Mouse (Mus musculus) limb, embryonic 14.5 days (tissue): Measurements from ENCODE around the gene Slc5a2. TPM values are rescaled to one million over a fixed set of nuclear protein-coding genes. Genes with fewer than 3 reads are reported as not detected.

Experiments
- ATAC-seq: fragments of 200-750 bp; cut with Nextera tagmentation; 2 replicates; pipeline ENCODE4 v1.8.0; 2017; ENCODE audit warnings: low read depth, moderate number of reproducible peaks, moderate TSS enrichment; ENCODE audit not compliant: low FRiP score
- DNase-seq: peaks from one replicate; pipeline ENCODE4 v3.0.0-alpha.2; 2015; ENCODE audit warnings: low spot score
- H3K27ac ChIP-seq: fragments of 300-500 bp; sonication (generic); replicated peaks from 2 replicates; pipeline ENCODE4 v1.5.1; 2014; ENCODE audit warnings: low read depth, mild to moderate bottlenecking, low read length, moderate library complexity, mixed read lengths
- H3K27me3 ChIP-seq: fragments of 300-500 bp; sonication (generic); 2 replicates; pipeline ENCODE4 v1.6.1; 2014; ENCODE audit warnings: low read length, mixed read lengths; ENCODE audit not compliant: control insufficient read depth, insufficient read depth
- H3K36me3 ChIP-seq: fragments of 300-500 bp; sonication (generic); 2 replicates; pipeline ENCODE4 v1.6.1; 2014; ENCODE audit warnings: mild to moderate bottlenecking, low read length, moderate library complexity, mixed read lengths; ENCODE audit not compliant: control insufficient read depth, insufficient read depth
- H3K4me1 ChIP-seq: fragments of 300-500 bp; sonication (generic); 2 replicates; pipeline ENCODE4 v1.6.1; 2014; ENCODE audit warnings: antibody characterized with exemption, low read length, mixed read lengths; ENCODE audit not compliant: control insufficient read depth, insufficient read depth
- H3K4me2 ChIP-seq: fragments of 300-500 bp; sonication (generic); replicated peaks from 2 replicates; pipeline ENCODE4 v1.6.1; 2014; ENCODE audit warnings: low read depth, mild to moderate bottlenecking, low read length, moderate library complexity; ENCODE audit not compliant: severe bottlenecking
- H3K4me3 ChIP-seq: fragments of 300-500 bp; sonication (generic); replicated peaks from 2 replicates; pipeline ENCODE4 v1.5.1; 2014; ENCODE audit warnings: low read length
- H3K9ac ChIP-seq: fragments of 300-500 bp; sonication (generic); 2 replicates; pipeline ENCODE4 v1.6.1; 2014; ENCODE audit warnings: mild to moderate bottlenecking, low read depth, low read length, moderate library complexity; ENCODE audit not compliant: severe bottlenecking
- H3K9me3 ChIP-seq: fragments of 300-500 bp; sonication (generic); 2 replicates; pipeline ENCODE4 v1.6.1; 2016; ENCODE audit warnings: low read length; ENCODE audit not compliant: control insufficient read depth
- POLR2A ChIP-seq: fragments of 200-500 bp; IDR thresholded peaks from 2 replicates; pipeline ENCODE4 v1.8.0; 2012; ENCODE audit warnings: inconsistent platforms, mild to moderate bottlenecking, moderate library complexity, borderline replicate concordance; ENCODE audit not compliant: insufficient read depth, insufficient read length; ENCODE audit errors: extremely low read depth
- WGBS: fragments of 180-500 bp; shearing (Covaris S2); extraction: QIAGEN DNeasy Blood & Tissue Kit; methylation state at CpG from one replicate; pipeline ENCODE4 v1.1.7; 2014; 5-methylcytosine and 5-hydroxymethylcytosine counted together
- microRNA-seq: library from miRNA; unstranded; fragments of <30 nt; microRNA quantifications from one replicate; pipeline ENCODE4, GENCODE M21; 2016
- polyA plus RNA-seq, 2 experiments: library from polyadenylated mRNA; depleted of rRNA in 1 of 2; stranded (reverse) in 1 of 2; unstranded in 1 of 2; fragments of >200 nt; fragmentation: Nextera tagmentation in 1 of 2; extraction: Ambion mirVana in 1 of 2; gene quantifications; 2 replicates each; pipeline versions ENCODE4 v1.2.1 to v1.2.3; 2012 to 2014

Gene Slc5a2
- polyA plus RNA-seq, 2 experiments = 0.04 TPM; not detected in 1

- ATAC-seq (no peak), DNase-seq (no peak)
- Histone ChIP-seq H3K9me3 (no peaks in the 10 kb centered on the region), H3K27me3 (no peaks in the 10 kb centered on the region), H3K4me1 (no peaks in the 10 kb centered on the region), H3K36me3 (no peaks in the 10 kb centered on the region), H3K9ac (no peak overlapping the region), H3K4me3 (no peak overlapping the region), H3K27ac (no peak overlapping the region), H3K4me2 (no peak overlapping the region)
- no peak for TF ChIP-seq POLR2A
- 79% methylated on average over 2 of the region's 2 CpGs for WGBS
Observed at GRCm38 (mm10) chr7:128313601-128314000, 48.1 kb downstream of the Slc5a2 start.

- Histone ChIP-seq H3K27ac (no peak overlapping the region), H3K9me3 (no peaks in the 10 kb centered on the region), H3K9ac (no peak overlapping the region), H3K4me1 (no peaks in the 10 kb centered on the region), H3K36me3 (no peaks in the 10 kb centered on the region), H3K27me3 (no peaks in the 10 kb centered on the region), H3K4me3 (no peak overlapping the region), H3K4me2 (no peak overlapping the region)
- DNase-seq = no peak
- WGBS = 73% methylated on average over 7 of the region's 7 CpGs
- no peak for TF ChIP-seq POLR2A
- ATAC-seq = no peak
Observed at GRCm38 (mm10) chr7:128314491-128314890, 49.0 kb downstream of the Slc5a2 start.

- WGBS = 60% methylated on average over 4 of the region's 4 CpGs
- no peak for TF ChIP-seq POLR2A
Observed at GRCm38 (mm10) chr7:128317011-128317410, 51.6 kb downstream of the Slc5a2 start.

GRCm38 (mm10) chr7:128319140-128319539 is 53.7 kb downstream of the Slc5a2 start:
- no peaks in the 10 kb centered on the region for H3K36me3 ChIP-seq
- DNase-seq (no peak), ATAC-seq (no peak)
- no peak overlapping the region for H3K4me2 ChIP-seq
- no peaks in the 10 kb centered on the region for H3K9me3 ChIP-seq
- peaks cover 3% of the 10 kb centered on the region; the same call in 1 of the 2 replicates for H3K4me1 ChIP-seq
- H3K4me3 ChIP-seq = no peak overlapping the region
- H3K9ac ChIP-seq = no peak overlapping the region
- H3K27ac ChIP-seq = no peak overlapping the region
- H3K27me3 ChIP-seq = no peaks in the 10 kb centered on the region
- TF ChIP-seq POLR2A = no peak
- 83% methylated on average over 7 of the region's 7 CpGs for whole genome bisulfite sequencing

More at GRCm38 (mm10) chr7:128317011-128317410, 51.6 kb downstream of the Slc5a2 start:
- Histone ChIP-seq H3K4me3 (no peak overlapping the region), H3K36me3 (no peaks in the 10 kb centered on the region), H3K27me3 (no peaks in the 10 kb centered on the region), H3K9ac (no peak overlapping the region), H3K4me1 (peaks cover 3% of the 10 kb centered on the region; the same call in 1 of the 2 replicates), H3K27ac (no peak overlapping the region), H3K9me3 (no peaks in the 10 kb centered on the region), H3K4me2 (no peak overlapping the region)
- DNase-seq (no peak), ATAC-seq (no peak)

- ATAC-seq (no peak), DNase-seq (no peak)
- TF ChIP-seq POLR2A = no peak
- 77% methylated on average over 2 of the region's 2 CpGs for WGBS
- no peaks in the 10 kb centered on the region for H3K9me3 ChIP-seq
- H3K4me1 ChIP-seq = peaks cover 3% of the 10 kb centered on the region; the same call in 1 of the 2 replicates
- H3K36me3 ChIP-seq = no peaks in the 10 kb centered on the region
- H3K27ac ChIP-seq = no peak overlapping the region
- H3K27me3 ChIP-seq = no peaks in the 10 kb centered on the region
- no peak overlapping the region for H3K4me3 ChIP-seq
- H3K9ac ChIP-seq = no peak overlapping the region
- no peak overlapping the region for H3K4me2 ChIP-seq
Observed at GRCm38 (mm10) chr7:128320219-128320816, 54.9 kb downstream of the Slc5a2 start.

- ATAC-seq = 0 out of 2 replicates have a peak, but pooled peaks have one; percentile 23
- DNase-seq = peak; percentile 29
- no peaks in the 10 kb centered on the region for H3K27me3 ChIP-seq
- peaks cover 3% of the 10 kb centered on the region; the same call in 1 of the 2 replicates for H3K4me1 ChIP-seq
- WGBS = 38% methylated on average over 7 of the region's 7 CpGs
- no peak overlapping the region for H3K4me3 ChIP-seq
- no peaks in the 10 kb centered on the region for H3K36me3 ChIP-seq
- H3K4me2 ChIP-seq = no peak overlapping the region
- H3K9me3 ChIP-seq = no peaks in the 10 kb centered on the region
- no peak overlapping the region for H3K27ac ChIP-seq
- H3K9ac ChIP-seq = no peak overlapping the region
- no peak for TF ChIP-seq POLR2A
Observed at GRCm38 (mm10) chr7:128321260-128321659, 55.8 kb downstream of the Slc5a2 start.

Small RNA genes within 50 kb of the gene (microRNA-seq; reads per million reads assigned to microRNA genes)
- not detected for gene Mir3103

Other genes starting within 250 kb of the Slc5a2 start
- gene Itgam, start 203.0 kb upstream of the Slc5a2 start, polyA plus RNA-seq (2012; rRNA removed) = 2.4 and 2.5 TPM in 2 replicates
- gene Itgam, start 203.0 kb upstream of the Slc5a2 start, polyA plus RNA-seq (2014; fragmentation: Nextera tagmentation; extraction: Ambion mirVana) = 1.1 and 1.2 TPM in 2 replicates
- gene Gm49368, start 203.0 kb upstream of the Slc5a2 start, polyA plus RNA-seq (2012; rRNA removed) = 0.01 TPM in 1 of 2 replicates, not detected in the other
- gene Gm49368, start 203.0 kb upstream of the Slc5a2 start, polyA plus RNA-seq (2014; fragmentation: Nextera tagmentation; extraction: Ambion mirVana) = not detected in 2 replicates
- 0.14 and 0.18 TPM in 2 replicates for gene Itgax, start 136.1 kb upstream of the Slc5a2 start, polyA plus RNA-seq (2012; rRNA removed)
- gene Itgax, start 136.1 kb upstream of the Slc5a2 start, polyA plus RNA-seq (2014; fragmentation: Nextera tagmentation; extraction: Ambion mirVana) = 0.06 and 0.17 TPM in 2 replicates
- not detected in 2 replicates for gene Itgad, start 111.3 kb upstream of the Slc5a2 start, polyA plus RNA-seq (2012; rRNA removed)
- gene Itgad, start 111.3 kb upstream of the Slc5a2 start, polyA plus RNA-seq (2014; fragmentation: Nextera tagmentation; extraction: Ambion mirVana) = not detected in 2 replicates
- gene Cox6a2, start 59.3 kb upstream of the Slc5a2 start, polyA plus RNA-seq (2012; rRNA removed) = 53.8 and 80.3 TPM in 2 replicates
- gene Cox6a2, start 59.3 kb upstream of the Slc5a2 start, polyA plus RNA-seq (2014; fragmentation: Nextera tagmentation; extraction: Ambion mirVana) = 40.2 and 70.8 TPM in 2 replicates
- 21.2 and 31.9 TPM in 2 replicates for gene Armc5, start 28.3 kb upstream of the Slc5a2 start, polyA plus RNA-seq (2012; rRNA removed)
- 14.5 and 16.7 TPM in 2 replicates for gene Armc5, start 28.3 kb upstream of the Slc5a2 start, polyA plus RNA-seq (2014; fragmentation: Nextera tagmentation; extraction: Ambion mirVana)
- gene 9130023H24Rik, start 27.6 kb upstream of the Slc5a2 start, polyA plus RNA-seq (2012; rRNA removed) = 3.2 and 3.4 TPM in 2 replicates
- 8.1 and 8.8 TPM in 2 replicates for gene 9130023H24Rik, start 27.6 kb upstream of the Slc5a2 start, polyA plus RNA-seq (2014; fragmentation: Nextera tagmentation; extraction: Ambion mirVana)
- gene Tgfb1i1, start 18.8 kb upstream of the Slc5a2 start, polyA plus RNA-seq (2012; rRNA removed) = 46.0 and 55.5 TPM in 2 replicates
- gene Tgfb1i1, start 18.8 kb upstream of the Slc5a2 start, polyA plus RNA-seq (2014; fragmentation: Nextera tagmentation; extraction: Ambion mirVana) = 51.2 and 55.4 TPM in 2 replicates
- gene BC017158, start 32.5 kb downstream of the Slc5a2 start, polyA plus RNA-seq (2012; rRNA removed) = 46.1 and 52.6 TPM in 2 replicates
- gene BC017158, start 32.5 kb downstream of the Slc5a2 start, polyA plus RNA-seq (2014; fragmentation: Nextera tagmentation; extraction: Ambion mirVana) = 28.5 and 31.8 TPM in 2 replicates
- 9.7 and 13.6 TPM in 2 replicates for gene Rgs10, start 153.1 kb downstream of the Slc5a2 start, polyA plus RNA-seq (2012; rRNA removed)
- gene Rgs10, start 153.1 kb downstream of the Slc5a2 start, polyA plus RNA-seq (2014; fragmentation: Nextera tagmentation; extraction: Ambion mirVana) = 17.2 and 17.7 TPM in 2 replicates
- 191 and 204 TPM in 2 replicates for gene Tial1, start 196.1 kb downstream of the Slc5a2 start, polyA plus RNA-seq (2012; rRNA removed)
- 42.6 and 43.5 TPM in 2 replicates for gene Tial1, start 196.1 kb downstream of the Slc5a2 start, polyA plus RNA-seq (2014; fragmentation: Nextera tagmentation; extraction: Ambion mirVana)